Mouse (Mus musculus): ENCODE measurements around the gene Rbpj.

DNA sequence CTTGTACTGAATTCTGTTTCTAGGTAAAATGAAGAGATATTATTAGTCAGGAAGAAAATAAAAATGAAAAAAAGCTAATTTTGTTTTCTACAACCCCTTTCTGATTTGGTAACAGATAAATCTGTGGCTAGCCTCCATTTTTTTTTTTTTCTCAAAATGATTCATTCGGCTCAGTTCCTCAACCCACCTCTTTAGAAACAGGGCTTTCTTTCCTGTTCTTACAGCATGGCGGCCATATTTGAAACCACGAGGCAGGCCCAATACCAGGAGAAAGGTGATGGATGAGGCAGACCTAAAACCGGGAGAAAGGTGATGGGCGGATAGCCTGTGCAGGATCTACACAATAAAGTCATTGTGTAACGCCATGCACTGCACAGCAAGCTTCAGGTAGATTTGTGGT is 80.5 kb downstream of the Rbpj start:
- TF ChIP-seq POLR2A (IDR thresholded peaks at IDR 0.05; ENCODE audit: borderline replicate concordance, extremely low read depth, low read depth, low read length) (no peak), CTCF (IDR thresholded peaks at IDR 0.05; ENCODE audit: insufficient read depth, low read length) (no peak)
